Mouse (Mus musculus) G1E (cell line): ENCODE results near the gene Heatr6.

ENCODE experiments used
- CTCF ChIP-seq: IDR thresholded peaks from 2 replicates; pipeline ENCODE4 v1.5.1; 2012; ENCODE audit warnings: low read depth, low read length, inconsistent platforms, mixed read lengths
- POLR2AphosphoS5 ChIP-seq: IDR thresholded peaks from 2 replicates; pipeline ENCODE4 v1.6.1; 2012; ENCODE audit warnings: low read depth, low read length, inconsistent platforms; ENCODE audit not compliant: insufficient replicate concordance

DNA sequence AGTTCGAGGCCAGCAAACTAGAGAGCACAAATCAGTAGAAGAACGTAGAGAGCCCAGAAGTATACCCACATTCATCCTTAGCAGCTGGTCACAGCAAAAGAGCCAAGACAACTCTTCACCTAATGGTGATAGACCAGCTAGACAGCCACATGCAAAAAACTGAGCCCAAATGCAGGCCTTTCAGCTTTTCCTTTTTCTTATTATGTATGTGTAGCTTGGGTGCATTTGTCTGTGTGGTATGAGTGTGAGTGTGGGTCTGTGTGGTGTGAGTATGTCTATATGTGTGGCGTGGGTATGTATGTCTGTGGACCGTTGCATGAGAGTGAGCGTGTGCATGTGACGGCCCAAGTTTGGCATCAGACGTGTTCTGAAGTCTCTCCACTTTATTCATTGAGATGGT, 17.5 kb downstream of the Heatr6 start:
- no peak for TF ChIP-seq CTCF
- TF ChIP-seq POLR2AphosphoS5 = no peak
